Mouse (Mus musculus) myocyte (in vitro differentiated cells): ENCODE results near the gene Gcgr. TPM values are rescaled to one million over a fixed set of nuclear protein-coding genes. Genes with fewer than 3 reads are reported as not detected.

Source experiments
- H3K27me3 ChIP-seq: one replicate; pipeline ENCODE4 v1.6.1; 2011; ENCODE audit not compliant: control insufficient read depth, insufficient read depth, insufficient read length
- H3K36me3 ChIP-seq: one replicate; pipeline ENCODE4 v1.6.1; 2011; ENCODE audit not compliant: control insufficient read depth, insufficient read depth
- H3K4me2 ChIP-seq: one replicate; pipeline ENCODE4 v1.6.1; 2011; ENCODE audit warnings: low read depth, control low read depth
- H3K4me3 ChIP-seq: one replicate; pipeline ENCODE4 v1.5.1; 2011; ENCODE audit warnings: mild to moderate bottlenecking, control low read depth, moderate library complexity
- H3K79me2 ChIP-seq: one replicate; pipeline ENCODE4 v1.6.1; 2011; ENCODE audit not compliant: control insufficient read depth, insufficient read depth
- H3ac ChIP-seq: one replicate; pipeline ENCODE4 v1.6.1; 2011; ENCODE audit not compliant: control insufficient read depth, insufficient read length
- CEBPB ChIP-seq: IDR thresholded peaks from 2 replicates; pipeline ENCODE4 v1.6.1; 2011; ENCODE audit warnings: mild to moderate bottlenecking, moderate library complexity; ENCODE audit not compliant: poor library complexity, insufficient read depth, severe bottlenecking
- E2F4 ChIP-seq: IDR thresholded peaks from one replicate; pipeline ENCODE4 v1.6.1; 2011; ENCODE audit warnings: mild to moderate bottlenecking, control low read depth, moderate library complexity; ENCODE audit not compliant: insufficient read depth
- MAX ChIP-seq: IDR thresholded peaks from one replicate; pipeline ENCODE4 v1.6.1; 2011; ENCODE audit warnings: low read depth, mild to moderate bottlenecking, control low read depth
- MYOD1 ChIP-seq, 3 experiments: IDR thresholded peaks; one replicate each; pipeline ENCODE4 v1.6.1; 2011; ENCODE audit warnings: control low read depth in 2 of 3, low read depth in 2 of 3, mild to moderate bottlenecking in 2 of 3, moderate library complexity in 1 of 3; ENCODE audit not compliant: insufficient read length in 2 of 3, control insufficient read depth in 1 of 3
- MYOG ChIP-seq, 3 experiments: IDR thresholded peaks; one replicate each; pipeline ENCODE4 v1.6.1; 2011; ENCODE audit warnings: control low read depth in 2 of 3, low read depth in 2 of 3, mild to moderate bottlenecking in 2 of 3; ENCODE audit not compliant: insufficient read length in 2 of 3, control insufficient read depth in 1 of 3, insufficient read depth in 1 of 3
- POLR2A ChIP-seq: IDR thresholded peaks from one replicate; pipeline ENCODE4 v1.6.1; 2011; ENCODE audit warnings: low read depth, mild to moderate bottlenecking, control low read depth, moderate library complexity; ENCODE audit not compliant: insufficient read length
- POLR2AphosphoS2 ChIP-seq: IDR thresholded peaks from one replicate; pipeline ENCODE4 v1.6.1; 2011; ENCODE audit warnings: low read depth, control low read depth; ENCODE audit not compliant: insufficient read length
- REST ChIP-seq: IDR thresholded peaks from one replicate; pipeline ENCODE4 v1.6.1; 2011; ENCODE audit warnings: mild to moderate bottlenecking, control low read depth, moderate library complexity; ENCODE audit not compliant: insufficient read depth, insufficient read length
- SRF ChIP-seq: IDR thresholded peaks from one replicate; pipeline ENCODE4 v1.6.1; 2011; ENCODE audit warnings: low read depth; ENCODE audit not compliant: control insufficient read depth, insufficient read length
- TCF12 ChIP-seq: IDR thresholded peaks from one replicate; pipeline ENCODE4 v1.6.1; 2011; ENCODE audit warnings: mild to moderate bottlenecking, control low read depth; ENCODE audit not compliant: poor library complexity, insufficient read depth, severe bottlenecking
- TCF3 ChIP-seq: IDR thresholded peaks from one replicate; pipeline ENCODE4 v1.6.1; 2011; ENCODE audit warnings: low read depth, control low read depth; ENCODE audit not compliant: insufficient read length
- USF1 ChIP-seq: IDR thresholded peaks from one replicate; pipeline ENCODE4 v1.6.1; 2011; ENCODE audit warnings: low read depth, mild to moderate bottlenecking, control low read depth, moderate library complexity
- polyA plus RNA-seq: library from polyadenylated mRNA; unstranded; fragments of >200 nt; fragmentation: generic; extraction: Trizol; gene quantifications from one replicate; pipeline ENCODE4 v1.2.1, GENCODE M21; 2012; ENCODE audit warnings: missing spikeins

The Gcgr gene
- polyA plus RNA-seq, 1 experiment = 0.05 TPM

GRCm38 (mm10) chr11:120492024-120492877, 38.2 kb upstream of the Gcgr start:
- peak overlapping the region; percentile 85 for H3K4me2 ChIP-seq
- H3K4me3 ChIP-seq = peak overlapping the region; percentile 68
- H3K27me3 ChIP-seq = no peaks in the 10 kb centered on the region
- peaks cover 10% of the 10 kb centered on the region for H3K79me2 ChIP-seq
- peaks cover 14% of the 10 kb centered on the region for H3K36me3 ChIP-seq
- peak overlapping the region; percentile 79 for H3ac ChIP-seq
- TF ChIP-seq POLR2A = no peak
- peak; percentile 84 for TF ChIP-seq USF1
- TF ChIP-seq E2F4 = no peak
- TF ChIP-seq MYOD1 (IDR thresholded peaks at IDR 0.05; ENCODE audit: control insufficient read depth in 1 of 3, insufficient read length in 2 of 3, low read depth in 2 of 3) = peak in 2 of 3 experiments; percentile 64 to 84
- peak; percentile 23 for TF ChIP-seq SRF
- TF ChIP-seq CEBPB = no peak
- no peak for TF ChIP-seq POLR2AphosphoS2
- TF ChIP-seq MYOG (IDR thresholded peaks at IDR 0.05; ENCODE audit: control insufficient read depth in 1 of 3, insufficient read depth in 1 of 3, insufficient read length in 2 of 3, low read depth in 2 of 3) = peak in 1 of 3 experiments; percentile 52
- TF ChIP-seq TCF3 = no peak
- TF ChIP-seq REST = no peak
- TF ChIP-seq TCF12 = no peak
- TF ChIP-seq MAX = no peak

GRCm38 (mm10) chr11:120492878-120493203, 37.7 kb upstream of the Gcgr start:
- Histone ChIP-seq H3K27me3 (no peaks in the 10 kb centered on the region), H3K36me3 (peaks cover 8% of the 10 kb centered on the region), H3ac (peak overlapping the region; percentile 79), H3K4me2 (peak overlapping the region; percentile 85), H3K79me2 (peaks cover 10% of the 10 kb centered on the region), H3K4me3 (peak overlapping the region; percentile 68)
- TF ChIP-seq MYOD1 (IDR thresholded peaks at IDR 0.05; ENCODE audit: control insufficient read depth in 1 of 3, insufficient read length in 2 of 3, low read depth in 2 of 3) = peak in 1 of 3 experiments; percentile 17
- TF ChIP-seq POLR2AphosphoS2 = no peak

GRCm38 (mm10) chr11:120493351-120493750, 37.1 kb upstream of the Gcgr start:
- Histone ChIP-seq H3K79me2 (peaks cover 10% of the 10 kb centered on the region), H3K27me3 (no peaks in the 10 kb centered on the region), H3ac (no peak overlapping the region), H3K4me3 (peak overlapping the region; percentile 68), H3K36me3 (peaks cover 7% of the 10 kb centered on the region), H3K4me2 (peak overlapping the region; percentile 85)
- TF ChIP-seq TCF12 (no peak), MYOD1 (IDR thresholded peaks at IDR 0.05; ENCODE audit: control insufficient read depth in 1 of 3, insufficient read length in 2 of 3, low read depth in 2 of 3) (no peak), E2F4 (no peak), CEBPB (no peak), SRF (no peak), USF1 (no peak), MYOG (IDR thresholded peaks at IDR 0.05; ENCODE audit: control insufficient read depth in 1 of 3, insufficient read depth in 1 of 3, insufficient read length in 2 of 3, low read depth in 2 of 3) (no peak), POLR2AphosphoS2 (no peak), MAX (no peak), TCF3 (no peak), POLR2A (no peak), REST (no peak)

GRCm38 (mm10) chr11:120493911-120494310, 36.6 kb upstream of the Gcgr start:
- H3K4me2 ChIP-seq = no peak overlapping the region
- TF ChIP-seq TCF3 (no peak), MAX (no peak), POLR2A (no peak), CEBPB (no peak), SRF (no peak), E2F4 (no peak), MYOD1 (IDR thresholded peaks at IDR 0.05; ENCODE audit: control insufficient read depth in 1 of 3, insufficient read length in 2 of 3, low read depth in 2 of 3) (no peak), USF1 (no peak), POLR2AphosphoS2 (no peak), TCF12 (no peak), MYOG (IDR thresholded peaks at IDR 0.05; ENCODE audit: control insufficient read depth in 1 of 3, insufficient read depth in 1 of 3, insufficient read length in 2 of 3, low read depth in 2 of 3) (no peak), REST (no peak)
- no peak overlapping the region for H3ac ChIP-seq
- peaks cover 10% of the 10 kb centered on the region for H3K79me2 ChIP-seq
- no peak overlapping the region for H3K4me3 ChIP-seq
- peaks cover 7% of the 10 kb centered on the region for H3K36me3 ChIP-seq
- no peaks in the 10 kb centered on the region for H3K27me3 ChIP-seq

GRCm38 (mm10) chr11:120497436-120497835, 33.1 kb upstream of the Gcgr start:
- peaks cover 10% of the 10 kb centered on the region for H3K79me2 ChIP-seq
- no peaks in the 10 kb centered on the region for H3K27me3 ChIP-seq
- H3K4me3 ChIP-seq = no peak overlapping the region
- no peak overlapping the region for H3K4me2 ChIP-seq
- H3K36me3 ChIP-seq = peaks cover 7% of the 10 kb centered on the region
- no peak overlapping the region for H3ac ChIP-seq
- TF ChIP-seq CEBPB = no peak
- TF ChIP-seq POLR2A = no peak
- no peak for TF ChIP-seq E2F4
- no peak for TF ChIP-seq POLR2AphosphoS2
- TF ChIP-seq SRF = no peak
